Mouse (Mus musculus) forebrain, embryonic 12.5 days (tissue): Measurements from ENCODE around the gene Cd274. TPM values are rescaled to one million over a fixed set of nuclear protein-coding genes. Genes with fewer than 3 reads are reported as not detected.

ENCODE experiments used
- ATAC-seq: fragments of 200-750 bp; cut with Nextera tagmentation; 2 replicates; pipeline ENCODE4 v1.8.0; 2017; ENCODE audit warnings: moderate TSS enrichment; ENCODE audit not compliant: low FRiP score
- H3K27ac ChIP-seq: fragments of 300-500 bp; sonication (generic); 2 replicates; pipeline ENCODE4 v1.5.1; 2016; ENCODE audit warnings: mild to moderate bottlenecking
- H3K27me3 ChIP-seq: fragments of 300-500 bp; sonication (generic); 2 replicates; pipeline ENCODE4 v1.6.1; 2016; ENCODE audit warnings: mild to moderate bottlenecking
- H3K36me3 ChIP-seq: fragments of 300-500 bp; sonication (generic); replicated peaks from 2 replicates; pipeline ENCODE4 v1.6.1; 2016; ENCODE audit warnings: mild to moderate bottlenecking
- H3K4me1 ChIP-seq: fragments of 300-500 bp; sonication (generic); 2 replicates; pipeline ENCODE4 v1.6.1; 2016
- H3K4me2 ChIP-seq: fragments of 300-500 bp; sonication (generic); 2 replicates; pipeline ENCODE4 v1.6.1; 2016; ENCODE audit warnings: mild to moderate bottlenecking, moderate library complexity
- H3K4me3 ChIP-seq: fragments of 300-500 bp; sonication (generic); replicated peaks from 2 replicates; pipeline ENCODE4 v1.5.1; 2016; ENCODE audit warnings: mild to moderate bottlenecking
- H3K9ac ChIP-seq: fragments of 300-500 bp; sonication (generic); 2 replicates; pipeline ENCODE4 v1.6.1; 2016; ENCODE audit warnings: mild to moderate bottlenecking
- H3K9me3 ChIP-seq: fragments of 300-500 bp; sonication (generic); 2 replicates; pipeline ENCODE4 v1.6.1; 2016
- WGBS: fragments of 180-500 bp; shearing (Covaris S2); methylation state at CpG from one replicate; pipeline ENCODE4 v1.1.7; 2016; 5-methylcytosine and 5-hydroxymethylcytosine counted together
- polyA plus RNA-seq: library from polyadenylated mRNA; unstranded; fragments of >200 nt; fragmentation: Nextera tagmentation; extraction: Ambion mirVana; gene quantifications from 2 replicates; pipeline ENCODE4 v1.2.1, GENCODE M21; 2016

The Cd274 gene
- polyA plus RNA-seq, 1 experiment from 2014 or later: 0.36 TPM

- ATAC-seq: no peak
- Histone ChIP-seq H3K36me3 (no peaks in the 10 kb centered on the region), H3K27me3 (no peaks in the 10 kb centered on the region), H3K9ac (no peak overlapping the region), H3K27ac (no peak overlapping the region), H3K4me3 (no peak overlapping the region), H3K4me1 (no peaks in the 10 kb centered on the region), H3K4me2 (no peak overlapping the region), H3K9me3 (no peaks in the 10 kb centered on the region)
- 91% methylated on average over 9 of the region's 9 CpGs for WGBS
Observed at GRCm38 (mm10) chr19:29384412-29384811, 17.2 kb downstream of the Cd274 start.

- H3K4me3 ChIP-seq: no peak overlapping the region
- H3K9ac ChIP-seq: no peak overlapping the region
- H3K36me3 ChIP-seq: no peaks in the 10 kb centered on the region
- WGBS: 89% methylated on average over 6 of the region's 6 CpGs
- H3K9me3 ChIP-seq: no peaks in the 10 kb centered on the region
- H3K4me2 ChIP-seq: no peak overlapping the region
- H3K27me3 ChIP-seq: no peaks in the 10 kb centered on the region
- no peak overlapping the region for H3K27ac ChIP-seq
- H3K4me1 ChIP-seq: no peaks in the 10 kb centered on the region
- no peak for ATAC-seq
Observed at GRCm38 (mm10) chr19:29384994-29385393, 17.7 kb downstream of the Cd274 start.

- 76% methylated on average over 4 of the region's 4 CpGs for WGBS
- Histone ChIP-seq H3K4me1 (no peaks in the 10 kb centered on the region), H3K9ac (no peak overlapping the region), H3K4me2 (no peak overlapping the region), H3K4me3 (no peak overlapping the region), H3K9me3 (no peaks in the 10 kb centered on the region), H3K36me3 (no peaks in the 10 kb centered on the region), H3K27me3 (no peaks in the 10 kb centered on the region), H3K27ac (no peak overlapping the region)
- ATAC-seq: no peak
Observed at GRCm38 (mm10) chr19:29385822-29386221, 18.6 kb downstream of the Cd274 start.

GRCm38 (mm10) chr19:29388818-29389217 is 21.6 kb downstream of the Cd274 start:
- WGBS: 92% methylated on average over 1 of the region's 1 CpGs

GRCm38 (mm10) chr19:29390483-29390882 is 23.2 kb downstream of the Cd274 start:
- Histone ChIP-seq H3K27me3 (no peaks in the 10 kb centered on the region), H3K9ac (no peak overlapping the region), H3K36me3 (no peaks in the 10 kb centered on the region), H3K4me3 (no peak overlapping the region), H3K27ac (no peak overlapping the region), H3K9me3 (no peaks in the 10 kb centered on the region), H3K4me2 (no peak overlapping the region), H3K4me1 (no peaks in the 10 kb centered on the region)
- ATAC-seq: no peak
- 91% methylated on average over 5 of the region's 5 CpGs for WGBS

More at GRCm38 (mm10) chr19:29388818-29389217, 21.6 kb downstream of the Cd274 start:
- no peak overlapping the region for H3K9ac ChIP-seq
- no peaks in the 10 kb centered on the region for H3K9me3 ChIP-seq
- H3K27me3 ChIP-seq: no peaks in the 10 kb centered on the region
- H3K4me1 ChIP-seq: no peaks in the 10 kb centered on the region
- no peak overlapping the region for H3K4me2 ChIP-seq
- no peak for ATAC-seq
- H3K36me3 ChIP-seq: no peaks in the 10 kb centered on the region
- H3K4me3 ChIP-seq: no peak overlapping the region
- no peak overlapping the region for H3K27ac ChIP-seq

- Histone ChIP-seq H3K9me3 (no peaks in the 10 kb centered on the region), H3K4me3 (no peak overlapping the region), H3K4me2 (no peak overlapping the region), H3K36me3 (no peaks in the 10 kb centered on the region), H3K27ac (no peak overlapping the region), H3K27me3 (no peaks in the 10 kb centered on the region), H3K9ac (no peak overlapping the region), H3K4me1 (no peaks in the 10 kb centered on the region)
- WGBS: 87% methylated on average over 4 of the region's 4 CpGs
- no peak for ATAC-seq
Observed at GRCm38 (mm10) chr19:29391279-29391678, 24.0 kb downstream of the Cd274 start.

GRCm38 (mm10) chr19:29393333-29393732 is 26.1 kb downstream of the Cd274 start:
- no peak for ATAC-seq
- WGBS: 92% methylated on average over 9 of the region's 9 CpGs
- H3K4me3 ChIP-seq: no peak overlapping the region
- H3K9ac ChIP-seq: no peak overlapping the region
- no peaks in the 10 kb centered on the region for H3K36me3 ChIP-seq
- no peaks in the 10 kb centered on the region for H3K9me3 ChIP-seq
- no peaks in the 10 kb centered on the region for H3K27me3 ChIP-seq
- H3K4me1 ChIP-seq: no peaks in the 10 kb centered on the region
- H3K4me2 ChIP-seq: no peak overlapping the region
- H3K27ac ChIP-seq: no peak overlapping the region

GRCm38 (mm10) chr19:29394721-29395120 is 27.5 kb downstream of the Cd274 start:
- H3K4me1 ChIP-seq: no peaks in the 10 kb centered on the region
- ATAC-seq: no peak
- H3K4me2 ChIP-seq: no peak overlapping the region
- H3K27me3 ChIP-seq: no peaks in the 10 kb centered on the region
- H3K9me3 ChIP-seq: no peaks in the 10 kb centered on the region
- WGBS: 92% methylated on average over 2 of the region's 2 CpGs
- H3K9ac ChIP-seq: no peak overlapping the region
- no peak overlapping the region for H3K27ac ChIP-seq
- H3K36me3 ChIP-seq: no peaks in the 10 kb centered on the region
- no peak overlapping the region for H3K4me3 ChIP-seq

- H3K4me3 ChIP-seq: no peak overlapping the region
- no peaks in the 10 kb centered on the region for H3K36me3 ChIP-seq
- H3K9ac ChIP-seq: no peak overlapping the region
- no peaks in the 10 kb centered on the region for H3K27me3 ChIP-seq
- H3K27ac ChIP-seq: no peak overlapping the region
- no peaks in the 10 kb centered on the region for H3K4me1 ChIP-seq
- ATAC-seq: no peak
- WGBS: 91% methylated on average over 1 of the region's 1 CpGs
- H3K4me2 ChIP-seq: no peak overlapping the region
- peaks cover 5% of the 10 kb centered on the region; the same call in 1 of the 2 replicates for H3K9me3 ChIP-seq
Observed at GRCm38 (mm10) chr19:29396353-29396752, 29.1 kb downstream of the Cd274 start.

- Histone ChIP-seq H3K9ac (no peak overlapping the region), H3K4me2 (no peak overlapping the region), H3K9me3 (peaks cover 5% of the 10 kb centered on the region; the same call in 1 of the 2 replicates), H3K4me1 (no peaks in the 10 kb centered on the region; the same call in 1 of the 2 replicates), H3K27me3 (no peaks in the 10 kb centered on the region), H3K4me3 (no peak overlapping the region), H3K27ac (no peak overlapping the region), H3K36me3 (no peaks in the 10 kb centered on the region)
- ATAC-seq: no peak
- WGBS: 96% methylated on average over 4 of the region's 4 CpGs
Observed at GRCm38 (mm10) chr19:29399786-29400185, 32.5 kb downstream of the Cd274 start.

- Histone ChIP-seq H3K4me3 (no peak overlapping the region), H3K4me1 (no peaks in the 10 kb centered on the region; the same call in 1 of the 2 replicates), H3K9me3 (peaks cover 5% of the 10 kb centered on the region; the same call in 1 of the 2 replicates), H3K4me2 (no peak overlapping the region), H3K27ac (no peak overlapping the region), H3K27me3 (no peaks in the 10 kb centered on the region), H3K36me3 (no peaks in the 10 kb centered on the region), H3K9ac (no peak overlapping the region)
- WGBS: 95% methylated on average over 3 of the region's 3 CpGs
- no peak for ATAC-seq
Observed at GRCm38 (mm10) chr19:29400466-29400865, 33.2 kb downstream of the Cd274 start.

GRCm38 (mm10) chr19:29402621-29403020 is 35.4 kb downstream of the Cd274 start:
- H3K4me1 ChIP-seq: no peaks in the 10 kb centered on the region; the same call in 1 of the 2 replicates
- H3K27me3 ChIP-seq: no peaks in the 10 kb centered on the region
- no peak overlapping the region for H3K9ac ChIP-seq
- no peaks in the 10 kb centered on the region for H3K36me3 ChIP-seq
- H3K4me3 ChIP-seq: no peak overlapping the region
- WGBS: 93% methylated on average over 4 of the region's 4 CpGs
- H3K9me3 ChIP-seq: peaks cover 5% of the 10 kb centered on the region; the same call in 1 of the 2 replicates
- H3K27ac ChIP-seq: no peak overlapping the region
- no peak overlapping the region for H3K4me2 ChIP-seq
- ATAC-seq: no peak

- Histone ChIP-seq H3K4me1 (no peaks in the 10 kb centered on the region; the same call in 1 of the 2 replicates), H3K4me2 (no peak overlapping the region), H3K27ac (no peak overlapping the region), H3K27me3 (no peaks in the 10 kb centered on the region), H3K4me3 (no peak overlapping the region), H3K9ac (no peak overlapping the region), H3K9me3 (peaks cover 5% of the 10 kb centered on the region; the same call in 1 of the 2 replicates), H3K36me3 (no peaks in the 10 kb centered on the region)
- 89% methylated on average over 4 of the region's 4 CpGs for WGBS
- ATAC-seq: no peak
Observed at GRCm38 (mm10) chr19:29403251-29403650, 36.0 kb downstream of the Cd274 start.
